Mouse (Mus musculus) thymus, adult 18-20 months (tissue): ENCODE data around the gene Ube2l3.
A peak's percentile ranks its signal among the peaks of the same experiment; 100 is the strongest.

Experiments used
- DNase-seq, 2 experiments: peaks; one replicate each; pipeline ENCODE4 v3.0.0; 2022; ENCODE audit warnings: mixed read lengths in 2 of 2

The Ube2l3 gene

GRCm38 (mm10) chr16:17144339-17144738 is 58.1 kb downstream of the Ube2l3 start, which contains the start of gene Ydjc:
Gene Ydjc, plus strand, starts transcription at chr16:17144621.
- DNase-seq, result no peak

- no peak for DNase-seq
Observed at GRCm38 (mm10) chr16:17137355-17137754, 65.1 kb downstream of the Ube2l3 start.

GRCm38 (mm10) chr16:17132906-17133200 is 69.6 kb downstream of the Ube2l3 start:
- no peak for DNase-seq

- DNase-seq, result peak; percentile 93 to 94
Observed at GRCm38 (mm10) chr16:17132089-17132905, 70.2 kb downstream of the Ube2l3 start, which contains the start of gene Sdf2l1. Gene Sdf2l1, minus strand, starts transcription at chr16:17132383.

- DNase-seq, result peak in 1 of 2 experiments; percentile 34
Observed at GRCm38 (mm10) chr16:17131191-17132088, 71.0 kb downstream of the Ube2l3 start.

- DNase-seq, result peak; percentile 14 to 46
Observed at GRCm38 (mm10) chr16:17127292-17127691, 75.2 kb downstream of the Ube2l3 start.

- DNase-seq, result peak; percentile 67 to 80
Observed at GRCm38 (mm10) chr16:17124871-17125520, 77.5 kb downstream of the Ube2l3 start, which contains the start of gene 2610318N02Rik. Gene 2610318N02Rik, minus strand, starts transcription at chr16:17125167.

- no peak for DNase-seq
Observed at GRCm38 (mm10) chr16:17124119-17124870, 78.2 kb downstream of the Ube2l3 start.

- DNase-seq, result no peak
Observed at GRCm38 (mm10) chr16:17121569-17121968, 80.9 kb downstream of the Ube2l3 start.

GRCm38 (mm10) chr16:17117309-17117799 is 85.1 kb downstream of the Ube2l3 start:
- no peak for DNase-seq

GRCm38 (mm10) chr16:17110771-17111743 is 91.4 kb downstream of the Ube2l3 start, which contains the start of gene Ppil2:
Gene Ppil2, minus strand, starts transcription at chr16:17111257.
- DNase-seq, result peak; percentile 57 to 70

GRCm38 (mm10) chr16:17104600-17104999 is 97.8 kb downstream of the Ube2l3 start:
- no peak for DNase-seq

GRCm38 (mm10) chr16:17102630-17103220 is 99.7 kb downstream of the Ube2l3 start:
- no peak for DNase-seq
